Mouse (Mus musculus) heart, postnatal 0 days (tissue): ENCODE measurements around the gene Obp2b.
"Not testable (repeated sequence)": the region's sequence is repeated elsewhere in the genome, so short reads cannot be mapped to it uniquely, and the experiment has no call there.

ENCODE experiments used
- CTCF ChIP-seq: IDR thresholded peaks from 2 replicates; pipeline ENCODE4 v1.5.1; 2016; ENCODE audit warnings: antibody characterized with exemption, control low read depth, low read depth
- EP300 ChIP-seq: IDR thresholded peaks from 2 replicates; pipeline ENCODE4 v1.6.1; 2016; ENCODE audit warnings: antibody characterized with exemption, low read depth

DNA sequence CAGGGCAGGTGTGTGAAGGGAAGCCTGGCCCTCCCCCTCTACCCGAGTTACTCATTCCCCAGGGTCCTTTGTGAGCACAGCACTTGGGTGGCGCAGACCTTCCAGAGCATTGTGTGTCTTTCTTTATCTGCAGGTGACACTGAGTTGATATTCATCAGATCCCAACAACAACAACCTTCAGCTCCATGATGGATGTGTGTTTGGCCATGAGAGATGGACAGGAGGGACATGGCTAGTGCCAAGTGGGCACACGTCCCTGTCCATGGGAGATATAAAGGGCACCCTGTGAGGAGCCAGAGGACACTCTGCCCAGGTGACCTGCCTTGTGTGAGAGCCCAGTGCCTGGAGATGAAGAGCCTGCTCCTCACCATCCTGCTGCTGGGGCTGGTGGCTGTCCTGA, 37.1 kb upstream of the Obp2b start, which contains the start of gene Obp2a:
- not testable (repeated sequence) for TF ChIP-seq CTCF, EP300
